Comparison of ENCODE assay signal across 16 mouse cellular contexts in genomic region chr19:42459512-42459911, GRCm38 (mm10). TPM values are rescaled to one million over a fixed set of nuclear protein-coding genes. Genes with fewer than 3 reads are reported as not detected.
"Had no signal": no experiment of that assay in that cellular context is flagged by ENCODE, and none has a peak within 500 bp of the region (broad histone marks: within the 10 kb centered on the region; RNA-seq: fewer than 3 reads in every experiment).

No protein-coding gene starts in this region.

- DNase-seq: gastrocnemius, postnatal 14 days; gastrocnemius, postnatal 36 days; heart, postnatal 10 days; heart, postnatal 4 days; kidney, adult 18-20 months; kidney, adult 8-10 months; kidney, postnatal 10 days; kidney, postnatal 25 days; kidney, postnatal 4 days; liver had no signal

- ATAC-seq: hindbrain, embryonic 16.5 days; inflammation-experienced regulatory T-cells, adult 6 months; intestine, embryonic 15.5 days; intestine, postnatal 0 days; liver, embryonic 12.5 days had no signal

RNA-seq across cellular contexts. Expression of gene Crtac1, which starts 27.9 kb away (rescaled TPM):
- total RNA-seq: granulocyte monocyte progenitor cell, adult 5-6 weeks had no signal
- polyA plus RNA-seq: inflammation-experienced regulatory T-cells, adult 6 months; liver, embryonic 12.5 days had no signal
